Mouse (Mus musculus) midbrain, embryonic 16.5 days (tissue): ENCODE measurements at regions not wholly inside any gene's neighbourhood (a gene's known extent, or its start where the extent isn't known, plus 50 kb on each side); places are given as distances from the start of the nearest gene placed in this dataset.

Experiments used
- ATAC-seq: fragments of 200-750 bp; cut with Nextera tagmentation; 2 replicates; pipeline ENCODE4 v1.8.0; 2017; ENCODE audit warnings: moderate TSS enrichment
- H3K27ac ChIP-seq: fragments of 300-500 bp; sonication (generic); 2 replicates; pipeline ENCODE4 v1.5.1; 2014; ENCODE audit warnings: mild to moderate bottlenecking, low read length, mixed read lengths
- H3K27me3 ChIP-seq: fragments of 300-500 bp; sonication (generic); 2 replicates; pipeline ENCODE4 v1.6.1; 2014; ENCODE audit warnings: low read depth, low read length, mixed read lengths; ENCODE audit not compliant: control insufficient read depth, insufficient read depth
- H3K36me3 ChIP-seq: fragments of 300-500 bp; sonication (generic); 2 replicates; pipeline ENCODE4 v1.6.1; 2014; ENCODE audit warnings: mild to moderate bottlenecking, low read length, moderate library complexity, mixed read lengths; ENCODE audit not compliant: control insufficient read depth, insufficient read depth
- H3K4me1 ChIP-seq: fragments of 300-500 bp; sonication (generic); 2 replicates; pipeline ENCODE4 v1.6.1; 2014; ENCODE audit warnings: mild to moderate bottlenecking, low read length, mixed read lengths; ENCODE audit not compliant: control insufficient read depth, insufficient read depth
- H3K4me2 ChIP-seq: fragments of 300-500 bp; sonication (generic); 2 replicates; pipeline ENCODE4 v1.6.1; 2014; ENCODE audit warnings: mild to moderate bottlenecking, low read length, mixed read lengths
- H3K4me3 ChIP-seq: fragments of 300-500 bp; sonication (generic); 2 replicates; pipeline ENCODE4 v1.5.1; 2014; ENCODE audit warnings: low read depth, mild to moderate bottlenecking, low read length, moderate library complexity, mixed read lengths
- H3K9ac ChIP-seq: fragments of 300-500 bp; sonication (generic); 2 replicates; pipeline ENCODE4 v1.6.1; 2014; ENCODE audit warnings: low read depth, low read length, mixed read lengths
- H3K9me3 ChIP-seq: fragments of 300-500 bp; sonication (generic); replicated peaks from 2 replicates; pipeline ENCODE4 v1.6.1; 2014; ENCODE audit warnings: mild to moderate bottlenecking, low read length, mixed read lengths; ENCODE audit not compliant: control insufficient read depth, poor library complexity, severe bottlenecking
- WGBS: fragments of 180-500 bp; shearing (Covaris S2); extraction: QIAGEN DNeasy Blood & Tissue Kit; methylation state at CpG from one replicate; pipeline ENCODE4 v1.1.7; 2014; 5-methylcytosine and 5-hydroxymethylcytosine counted together

GRCm38 (mm10) chr12:118784643-118785042 is 61.5 kb upstream of the Sp8 start:
- Histone ChIP-seq H3K36me3 (no peaks in the 10 kb centered on the region), H3K27ac (no peak overlapping the region), H3K27me3 (no peaks in the 10 kb centered on the region), H3K4me2 (no peak overlapping the region), H3K4me1 (no peaks in the 10 kb centered on the region), H3K9me3 (no peaks in the 10 kb centered on the region), H3K4me3 (no peak overlapping the region), H3K9ac (no peak overlapping the region)
- no peak for ATAC-seq
- 80% methylated on average over 1 of the region's 1 CpGs for WGBS

DNA sequence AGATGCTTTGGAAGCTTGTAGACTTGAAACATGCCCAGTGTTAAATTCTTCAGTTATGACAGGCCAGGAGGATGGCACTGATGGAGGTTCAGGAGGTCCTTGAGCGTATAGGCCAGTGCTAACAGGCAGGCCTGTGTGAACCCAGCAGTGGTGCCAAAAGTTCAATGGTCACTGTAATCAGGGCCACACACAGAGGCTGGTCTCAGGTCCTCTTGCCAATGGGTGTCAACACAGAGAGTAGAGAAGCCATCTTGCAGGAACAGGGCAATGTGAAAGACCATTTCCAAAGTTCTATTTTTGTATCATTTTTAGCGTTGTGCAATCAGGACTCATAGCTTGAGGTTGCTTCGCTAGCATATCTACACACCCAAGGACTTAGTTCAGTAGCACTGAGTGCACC is 64.2 kb upstream of the Sp8 start:
- ATAC-seq: no peak
- WGBS: 89% methylated on average over 3 of the region's 3 CpGs

GRCm38 (mm10) chr12:118775463-118776064 is 70.6 kb upstream of the Sp8 start:
- no peaks in the 10 kb centered on the region for H3K4me1 ChIP-seq
- no peaks in the 10 kb centered on the region for H3K36me3 ChIP-seq
- H3K9ac ChIP-seq: no peak overlapping the region
- no peaks in the 10 kb centered on the region for H3K9me3 ChIP-seq
- H3K27ac ChIP-seq: no peak overlapping the region
- no peak overlapping the region for H3K4me2 ChIP-seq
- H3K27me3 ChIP-seq: no peaks in the 10 kb centered on the region
- no peak for ATAC-seq
- 83% methylated on average over 1 of the region's 1 CpGs for WGBS
- H3K4me3 ChIP-seq: no peak overlapping the region

More for the DNA sequence above, 64.2 kb upstream of the Sp8 start:
- Histone ChIP-seq H3K27me3 (no peaks in the 10 kb centered on the region), H3K36me3 (no peaks in the 10 kb centered on the region), H3K4me2 (no peak overlapping the region), H3K9me3 (no peaks in the 10 kb centered on the region), H3K4me3 (no peak overlapping the region), H3K9ac (no peak overlapping the region), H3K27ac (no peak overlapping the region), H3K4me1 (no peaks in the 10 kb centered on the region)

- Histone ChIP-seq H3K27ac (no peak overlapping the region), H3K4me2 (no peak overlapping the region), H3K4me3 (no peak overlapping the region), H3K36me3 (no peaks in the 10 kb centered on the region), H3K9ac (no peak overlapping the region), H3K9me3 (no peaks in the 10 kb centered on the region), H3K27me3 (no peaks in the 10 kb centered on the region), H3K4me1 (no peaks in the 10 kb centered on the region)
- WGBS: 89% methylated on average over 2 of the region's 2 CpGs
- no peak for ATAC-seq
These were observed 73.3 kb upstream of the Sp8 start for GRCm38 (mm10) chr12:118772790-118773189.

DNA sequence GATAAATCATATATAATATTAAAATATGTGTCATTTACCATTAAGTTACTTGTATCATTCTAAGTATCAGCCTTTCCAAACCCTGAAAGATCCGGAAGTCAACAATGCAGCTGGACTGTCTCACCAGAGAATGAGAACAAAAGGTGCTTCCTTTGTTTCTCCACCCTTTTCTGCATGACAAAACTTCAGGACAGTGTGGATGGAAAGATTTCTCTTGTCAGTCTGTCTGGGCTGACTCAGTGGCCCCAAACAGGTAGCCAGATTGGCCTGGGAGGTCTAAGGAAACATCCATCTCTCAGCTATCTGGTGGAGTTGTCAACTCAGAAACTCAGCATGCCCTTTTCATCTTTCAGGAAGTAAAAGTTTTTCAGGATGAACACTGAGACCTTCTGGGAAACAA is 79.7 kb upstream of the Sp8 start:
- ATAC-seq: no peak
- Histone ChIP-seq H3K27ac (no peak overlapping the region), H3K9me3 (no peaks in the 10 kb centered on the region), H3K4me1 (no peaks in the 10 kb centered on the region), H3K27me3 (no peaks in the 10 kb centered on the region), H3K4me3 (no peak overlapping the region), H3K36me3 (no peaks in the 10 kb centered on the region), H3K4me2 (no peak overlapping the region), H3K9ac (no peak overlapping the region)
- 67% methylated on average over 1 of the region's 1 CpGs for WGBS

- Histone ChIP-seq H3K4me2 (no peak overlapping the region), H3K4me3 (no peak overlapping the region), H3K4me1 (no peaks in the 10 kb centered on the region), H3K27ac (no peak overlapping the region), H3K27me3 (no peaks in the 10 kb centered on the region), H3K9me3 (no peaks in the 10 kb centered on the region), H3K36me3 (no peaks in the 10 kb centered on the region), H3K9ac (no peak overlapping the region)
- WGBS: 70% methylated on average over 2 of the region's 2 CpGs
- no peak for ATAC-seq
These were observed 92.1 kb upstream of the Sp8 start for GRCm38 (mm10) chr12:118754076-118754475.

DNA sequence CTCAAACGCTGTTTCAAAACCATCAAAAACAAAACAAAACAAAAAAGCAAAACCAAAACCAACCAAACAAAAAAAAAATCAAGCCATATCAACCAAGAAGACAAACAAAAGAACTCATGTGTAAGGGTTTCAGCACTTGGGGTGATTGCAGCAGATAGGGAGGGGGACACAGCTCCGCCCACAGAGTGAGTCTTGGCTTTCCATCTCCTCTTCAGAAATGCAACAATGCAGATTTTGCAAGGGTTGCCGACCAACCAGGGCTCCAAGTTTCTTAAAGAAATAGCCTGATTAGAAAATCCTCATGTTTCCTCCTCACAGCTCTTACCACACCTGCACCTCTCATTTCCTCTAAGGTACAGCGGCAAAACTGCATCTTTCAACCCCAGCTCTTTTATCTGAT is 107.0 kb upstream of the Sp8 start:
- no peak for ATAC-seq
- Histone ChIP-seq H3K4me2 (no peak overlapping the region), H3K4me3 (no peak overlapping the region), H3K9ac (no peak overlapping the region), H3K9me3 (no peaks in the 10 kb centered on the region), H3K4me1 (no peaks in the 10 kb centered on the region), H3K27ac (no peak overlapping the region), H3K27me3 (no peaks in the 10 kb centered on the region), H3K36me3 (no peaks in the 10 kb centered on the region)
- WGBS: 79% methylated on average over 4 of the region's 4 CpGs

- Histone ChIP-seq H3K36me3 (no peaks in the 10 kb centered on the region), H3K4me2 (no peak overlapping the region), H3K9ac (no peak overlapping the region), H3K4me1 (no peaks in the 10 kb centered on the region), H3K9me3 (no peaks in the 10 kb centered on the region), H3K27me3 (no peaks in the 10 kb centered on the region), H3K27ac (no peak overlapping the region), H3K4me3 (no peak overlapping the region)
- no peak for ATAC-seq
- 48% methylated on average over 4 of the region's 4 CpGs for WGBS
These were observed 120.2 kb upstream of the Sp8 start for GRCm38 (mm10) chr12:118725891-118726290.

DNA sequence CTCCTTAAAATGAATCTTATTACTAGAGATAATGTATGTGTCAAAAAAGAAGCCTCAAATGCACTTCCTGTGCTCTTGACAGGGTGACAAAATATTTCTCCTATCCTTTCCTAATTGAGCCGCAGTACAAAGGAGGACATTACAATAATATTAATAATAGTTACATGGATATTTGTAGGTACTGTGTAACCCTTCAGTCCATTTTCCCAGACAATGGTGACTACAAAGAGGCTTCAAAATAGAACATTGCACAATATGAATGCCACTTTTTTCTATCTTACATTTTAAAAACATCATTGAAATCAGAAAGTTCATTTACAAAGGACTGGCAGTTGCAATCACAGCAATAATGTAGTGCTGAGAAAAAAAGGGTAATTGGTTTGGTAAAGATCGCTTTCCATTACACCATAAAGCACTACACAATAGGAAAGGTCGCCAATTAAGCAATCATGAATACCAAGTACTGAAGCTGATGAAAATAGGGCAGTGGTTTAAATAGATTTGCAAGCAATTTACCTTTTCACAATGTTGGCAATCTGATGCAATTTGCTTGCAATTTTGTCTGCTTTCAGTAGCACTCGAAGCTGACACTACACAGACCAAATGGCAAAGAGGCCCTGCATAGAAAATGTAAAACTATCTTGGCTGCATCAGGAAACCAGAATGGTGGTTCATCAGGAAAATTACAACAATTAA is 126.1 kb upstream of the Sp8 start:
- no peaks in the 10 kb centered on the region for H3K27me3 ChIP-seq
- no peak overlapping the region for H3K9ac ChIP-seq
- no peaks in the 10 kb centered on the region for H3K36me3 ChIP-seq
- no peak overlapping the region for H3K27ac ChIP-seq
- ATAC-seq: 0 out of 2 replicates have a peak, but pooled peaks have one; percentile 11
- no peaks in the 10 kb centered on the region for H3K9me3 ChIP-seq
- H3K4me2 ChIP-seq: no peak overlapping the region
- no peak overlapping the region for H3K4me3 ChIP-seq
- H3K4me1 ChIP-seq: no peaks in the 10 kb centered on the region
- 67% methylated on average over 4 of the region's 4 CpGs for WGBS
